Mouse (Mus musculus) stomach, postnatal 0 days (tissue): Measurements from ENCODE around the gene Igbp1.

Experiments
- CTCF ChIP-seq: IDR thresholded peaks from 2 replicates; pipeline ENCODE4 v1.5.1; 2016; ENCODE audit warnings: antibody characterized with exemption, low read depth, mild to moderate bottlenecking, moderate library complexity
- EP300 ChIP-seq: optimal IDR thresholded peaks from 2 replicates; pipeline ENCODE3; 2016; ENCODE audit warnings: antibody characterized with exemption

DNA sequence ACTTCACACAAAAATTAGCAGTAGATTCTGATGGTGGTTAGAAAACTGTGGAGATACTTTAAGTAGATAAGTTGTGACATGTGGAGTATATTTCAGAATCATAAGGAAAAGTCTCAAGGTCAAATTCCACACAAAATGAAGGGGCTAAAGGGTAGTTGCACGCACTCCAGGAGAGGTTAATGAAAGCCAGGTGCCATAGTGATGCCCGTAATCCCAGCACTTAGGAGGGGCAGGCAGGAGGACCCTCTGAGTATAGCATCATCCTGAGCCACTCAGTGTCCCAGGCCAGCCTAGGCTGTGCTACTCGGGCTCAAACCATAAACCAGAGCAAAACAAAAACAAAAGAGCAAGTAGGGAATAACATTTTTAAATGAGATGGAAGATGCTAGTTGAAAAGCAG is 15.8 kb downstream of the Igbp1 start:
- TF ChIP-seq CTCF, result no peak
- no peak for TF ChIP-seq EP300
